Mouse (Mus musculus) liver, embryonic 16.5 days (tissue): ENCODE measurements around the gene Zscan10. TPM values are rescaled to one million over a fixed set of nuclear protein-coding genes. Genes with fewer than 3 reads are reported as not detected.

ENCODE experiments used
- ATAC-seq: fragments of 200-750 bp; cut with Nextera tagmentation; 2 replicates; pipeline ENCODE4 v1.8.0; 2017; ENCODE audit warnings: low read depth, mild to moderate bottlenecking, moderate number of reproducible peaks, moderate library complexity
- H3K27ac ChIP-seq: fragments of 300-500 bp; sonication (generic); 2 replicates; pipeline ENCODE4 v1.5.1; 2014; ENCODE audit warnings: mild to moderate bottlenecking, low read length
- H3K27me3 ChIP-seq: fragments of 300-500 bp; sonication (generic); 2 replicates; pipeline ENCODE4 v1.6.1; 2014; ENCODE audit warnings: low read depth, low read length, mixed read lengths; ENCODE audit not compliant: control insufficient read depth, insufficient read depth
- H3K36me3 ChIP-seq: fragments of 300-500 bp; sonication (generic); 2 replicates; pipeline ENCODE4 v1.6.1; 2014; ENCODE audit warnings: mild to moderate bottlenecking; ENCODE audit not compliant: control insufficient read depth, insufficient read depth
- H3K4me1 ChIP-seq: fragments of 300-500 bp; sonication (generic); 2 replicates; pipeline ENCODE4 v1.6.1; 2014; ENCODE audit warnings: low read depth, low read length, mixed read lengths; ENCODE audit not compliant: control insufficient read depth
- H3K4me2 ChIP-seq: fragments of 300-500 bp; sonication (generic); 2 replicates; pipeline ENCODE4 v1.6.1; 2014; ENCODE audit warnings: low read depth, low read length, mixed read lengths
- H3K4me3 ChIP-seq: fragments of 300-500 bp; sonication (generic); 2 replicates; pipeline ENCODE4 v1.5.1; 2014; ENCODE audit warnings: low read depth, mild to moderate bottlenecking, low read length
- H3K9ac ChIP-seq: fragments of 300-500 bp; sonication (generic); 2 replicates; pipeline ENCODE4 v1.6.1; 2014; ENCODE audit warnings: low read depth, low read length
- H3K9me3 ChIP-seq: fragments of 300-500 bp; sonication (generic); replicated peaks from 2 replicates; pipeline ENCODE4 v1.6.1; 2016; ENCODE audit warnings: low read length; ENCODE audit not compliant: control insufficient read depth
- WGBS: fragments of 180-500 bp; shearing (Covaris S2); extraction: QIAGEN DNeasy Blood & Tissue Kit; methylation state at CpG from one replicate; pipeline ENCODE4 v1.1.7; 2014; ENCODE audit not compliant: insufficient replicate concordance; 5-methylcytosine and 5-hydroxymethylcytosine counted together
- polyA plus RNA-seq: library from polyadenylated mRNA; unstranded; fragments of >200 nt; fragmentation: Nextera tagmentation; extraction: Ambion mirVana; gene quantifications from 2 replicates; pipeline ENCODE4 v1.2.1, GENCODE M21; 2015

Zscan10 gene
- not detected in 2 replicates for polyA plus RNA-seq

- Histone ChIP-seq H3K4me3 (peak within 1 kb of the TSS; percentile 62), H3K9me3 (no peaks in the 10 kb centered on the region), H3K27ac (no peak within 1 kb of the TSS), H3K36me3 (no peaks in the 10 kb centered on the region), H3K4me2 (peak within 1 kb of the TSS; percentile 80), H3K9ac (no peak within 1 kb of the TSS), H3K4me1 (peaks cover 9% of the 10 kb centered on the region), H3K27me3 (no peaks in the 10 kb centered on the region)
- ATAC-seq: no peak
- 68% methylated on average over 15 of the region's 15 CpGs for WGBS
These were observed at the start of gene Zscan10 for GRCm38 (mm10) chr17:23600641-23601622. Gene Zscan10, plus strand, starts transcription at chr17:23600856.

GRCm38 (mm10) chr17:23550856-23551255 is 49.8 kb upstream of the Zscan10 start:
- Histone ChIP-seq H3K9ac (peak overlapping the region; percentile 79), H3K4me3 (peak overlapping the region; percentile 82), H3K36me3 (no peaks in the 10 kb centered on the region), H3K27me3 (no peaks in the 10 kb centered on the region), H3K27ac (peak overlapping the region; percentile 87), H3K4me2 (peak overlapping the region; percentile 89), H3K4me1 (peaks cover 40% of the 10 kb centered on the region), H3K9me3 (no peaks in the 10 kb centered on the region)
- under 1% methylated on average over 15 of the region's 15 CpGs for WGBS
- no peak for ATAC-seq

- peak overlapping the region; percentile 89 for H3K4me2 ChIP-seq
- H3K9ac ChIP-seq: no peak overlapping the region; the same call in 1 of the 2 replicates
- peak overlapping the region; percentile 87 for H3K27ac ChIP-seq
- ATAC-seq: no peak
- peak overlapping the region; percentile 82 for H3K4me3 ChIP-seq
- no peaks in the 10 kb centered on the region for H3K9me3 ChIP-seq
- H3K36me3 ChIP-seq: no peaks in the 10 kb centered on the region
- H3K27me3 ChIP-seq: no peaks in the 10 kb centered on the region
- peaks cover 37% of the 10 kb centered on the region for H3K4me1 ChIP-seq
These were observed 49.2 kb upstream of the Zscan10 start for GRCm38 (mm10) chr17:23551416-23551815.

GRCm38 (mm10) chr17:23551963-23552362 is 48.7 kb upstream of the Zscan10 start:
- Histone ChIP-seq H3K4me1 (peaks cover 37% of the 10 kb centered on the region), H3K27me3 (no peaks in the 10 kb centered on the region), H3K27ac (peak overlapping the region; percentile 66), H3K4me2 (no peak overlapping the region), H3K4me3 (no peak overlapping the region), H3K9me3 (no peaks in the 10 kb centered on the region), H3K9ac (no peak overlapping the region), H3K36me3 (peaks cover 4% of the 10 kb centered on the region; the same call in 1 of the 2 replicates)
- 55% methylated on average over 5 of the region's 5 CpGs for WGBS
- peak; percentile 56 for ATAC-seq

GRCm38 (mm10) chr17:23552896-23553633 is 47.6 kb upstream of the Zscan10 start:
- Histone ChIP-seq H3K4me1 (peaks cover 37% of the 10 kb centered on the region), H3K4me2 (no peak overlapping the region), H3K9me3 (no peaks in the 10 kb centered on the region), H3K27me3 (no peaks in the 10 kb centered on the region), H3K27ac (peak overlapping the region; percentile 49), H3K9ac (no peak overlapping the region), H3K4me3 (no peak overlapping the region), H3K36me3 (peaks cover 14% of the 10 kb centered on the region; the same call in 1 of the 2 replicates)
- 67% methylated on average over 8 of the region's 8 CpGs for WGBS
- no peak for ATAC-seq

- Histone ChIP-seq H3K27me3 (no peaks in the 10 kb centered on the region), H3K4me2 (no peak overlapping the region), H3K36me3 (peaks cover 15% of the 10 kb centered on the region; the same call in 1 of the 2 replicates), H3K4me1 (peaks cover 36% of the 10 kb centered on the region), H3K27ac (no peak overlapping the region), H3K9me3 (no peaks in the 10 kb centered on the region), H3K4me3 (no peak overlapping the region), H3K9ac (no peak overlapping the region)
- WGBS: 45% methylated on average over 1 of the region's 1 CpGs
- ATAC-seq: no peak
These were observed 47.0 kb upstream of the Zscan10 start for GRCm38 (mm10) chr17:23553634-23554120.

- Histone ChIP-seq H3K4me1 (peaks cover 30% of the 10 kb centered on the region), H3K9ac (no peak overlapping the region), H3K4me2 (no peak overlapping the region), H3K4me3 (no peak overlapping the region), H3K36me3 (peaks cover 15% of the 10 kb centered on the region; the same call in 1 of the 2 replicates), H3K27ac (no peak overlapping the region), H3K27me3 (no peaks in the 10 kb centered on the region), H3K9me3 (no peaks in the 10 kb centered on the region)
- ATAC-seq: no peak
These were observed 46.3 kb upstream of the Zscan10 start for GRCm38 (mm10) chr17:23554321-23554720.

GRCm38 (mm10) chr17:23555243-23555916 is 45.3 kb upstream of the Zscan10 start:
- Histone ChIP-seq H3K4me1 (peaks cover 21% of the 10 kb centered on the region), H3K36me3 (peaks cover 15% of the 10 kb centered on the region; the same call in 1 of the 2 replicates), H3K4me3 (no peak overlapping the region), H3K27me3 (no peaks in the 10 kb centered on the region), H3K9ac (0 out of 2 replicates have a peak overlapping the region, but pooled peaks have one; percentile 13), H3K9me3 (no peaks in the 10 kb centered on the region), H3K27ac (no peak overlapping the region), H3K4me2 (no peak overlapping the region)
- no peak for ATAC-seq
- WGBS: 59% methylated on average over 7 of the region's 7 CpGs
